Mouse (Mus musculus) inflammation-experienced regulatory T-cells (primary cell): ENCODE measurements around the gene Gm9040. TPM values are rescaled to one million over a fixed set of nuclear protein-coding genes. Genes with fewer than 3 reads are reported as not detected.

Source experiments
- polyA plus RNA-seq, 2 experiments: library from polyadenylated mRNA; unstranded; fragments of 100-300 nt; shearing (Covaris generic); gene quantifications; one replicate each; pipeline ENCODE4 v1.2.1; 2017

The Gm9040 gene
- not detected for polyA plus RNA-seq

GRCm38 (mm10) chr10:118326869-118327268 lies at the start of gene Gm9040:
Gene Gm9040 (minus strand): TSS chr10:118326969.

GRCm38 (mm10) chr10:118354005-118354404 lies 27.2 kb upstream of the Gm9040 start, which contains the start of gene Gm9049:
Gene Gm9049 (minus strand): TSS chr10:118354105.

GRCm38 (mm10) chr10:118348579-118348978 lies 21.8 kb upstream of the Gm9040 start, which contains the start of gene Gm9048:
Gene Gm9048 (minus strand): TSS chr10:118348679.

DNA sequence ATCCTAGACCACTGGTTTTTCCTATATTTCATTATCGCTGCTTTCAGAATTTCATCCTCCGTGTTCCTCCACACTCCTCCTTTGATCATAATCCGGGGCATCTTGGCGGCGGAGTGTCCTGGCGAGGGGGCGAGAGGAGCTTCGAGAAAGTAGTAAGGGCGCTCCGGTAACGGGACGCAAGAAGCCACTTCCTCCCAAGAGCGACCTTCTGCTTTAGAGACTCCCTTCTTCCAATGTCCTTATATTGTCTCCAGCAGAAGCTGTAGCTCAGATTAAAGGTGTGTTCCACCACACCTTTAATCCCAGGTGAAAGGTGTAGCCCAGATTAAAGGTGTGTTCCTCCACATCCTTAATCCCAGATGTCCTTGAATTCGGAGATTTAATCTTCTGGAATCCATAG lies 16.4 kb upstream of the Gm9040 start, which contains the start of gene Gm9046:
TSS of gene Gm9046 (minus strand) at position 101 of the 400 bp plus-strand sequence.

DNA sequence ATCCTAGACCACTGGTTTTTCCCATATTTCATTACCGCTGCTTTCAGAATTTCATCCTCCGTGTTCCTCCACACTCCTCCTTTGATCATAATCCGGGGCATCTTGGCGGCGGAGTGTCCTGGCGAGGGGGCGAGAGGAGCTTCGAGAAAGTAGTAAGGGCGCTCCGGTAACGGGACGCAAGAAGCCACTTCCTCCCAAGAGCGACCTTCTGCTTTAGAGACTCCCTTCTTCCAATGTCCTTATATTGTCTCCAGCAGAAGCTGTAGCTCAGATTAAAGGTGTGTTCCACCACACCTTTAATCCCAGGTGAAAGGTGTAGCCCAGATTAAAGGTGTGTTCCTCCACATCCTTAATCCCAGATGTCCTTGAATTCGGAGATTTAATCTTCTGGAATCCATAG lies 11.0 kb upstream of the Gm9040 start, which contains the start of gene Gm9045:
TSS of gene Gm9045 (minus strand) at position 101 of the 400 bp plus-strand sequence.

DNA sequence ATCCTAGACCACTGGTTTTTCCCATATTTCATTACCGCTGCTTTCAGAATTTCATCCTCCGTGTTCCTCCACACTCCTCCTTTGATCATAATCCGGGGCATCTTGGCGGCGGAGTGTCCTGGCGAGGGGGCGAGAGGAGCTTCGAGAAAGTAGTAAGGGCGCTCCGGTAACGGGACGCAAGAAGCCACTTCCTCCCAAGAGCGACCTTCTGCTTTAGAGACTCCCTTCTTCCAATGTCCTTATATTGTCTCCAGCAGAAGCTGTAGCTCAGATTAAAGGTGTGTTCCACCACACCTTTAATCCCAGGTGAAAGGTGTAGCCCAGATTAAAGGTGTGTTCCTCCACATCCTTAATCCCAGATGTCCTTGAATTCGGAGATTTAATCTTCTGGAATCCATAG lies 5.5 kb upstream of the Gm9040 start, which contains the start of gene Gm9044:
TSS of gene Gm9044 (minus strand) at position 101 of the 400 bp plus-strand sequence.

GRCm38 (mm10) chr10:118294938-118295337 lies 31.8 kb downstream of the Gm9040 start, which contains the start of gene Iltifb:
Gene Iltifb (minus strand): TSS chr10:118295038.

Other genes with a start within 250 kb of the Gm9040 start
- 10 to 100 TPM in 1 of 2 experiments, 1 to 10 TPM in 1; 7.0 to 10.6 TPM for gene Mdm1, start 185.2 kb downstream of the Gm9040 start, polyA plus RNA-seq
- gene Il22, start 122.0 kb downstream of the Gm9040 start, polyA plus RNA-seq, result not detected
- not detected for gene Gm32717, start 86.2 kb downstream of the Gm9040 start, polyA plus RNA-seq
- not detected for gene Gm32802, start 68.3 kb downstream of the Gm9040 start, polyA plus RNA-seq
- gene Iltifb, start 31.9 kb downstream of the Gm9040 start, polyA plus RNA-seq, result under 1 TPM in 1 of 2 experiments, not detected in 1; 0.93 TPM
- gene Gm9044, start 5.4 kb upstream of the Gm9040 start, polyA plus RNA-seq, result not detected
- under 1 TPM; 0.11 to 0.24 TPM for gene Gm9045, start 10.9 kb upstream of the Gm9040 start, polyA plus RNA-seq
- not detected for gene Gm9046, start 16.3 kb upstream of the Gm9040 start, polyA plus RNA-seq
- gene Gm9048, start 21.7 kb upstream of the Gm9040 start, polyA plus RNA-seq, result not detected
- under 1 TPM; 0.11 to 0.24 TPM for gene Gm9049, start 27.1 kb upstream of the Gm9040 start, polyA plus RNA-seq
- 10 to 100 TPM; 17.2 to 28.6 TPM for gene Ifng, start 114.1 kb upstream of the Gm9040 start, polyA plus RNA-seq